Mouse (Mus musculus) E14TG2a.4 (cell line): Measurements from ENCODE around the gene Ldah.

Experiments
- CTCF ChIP-seq: conservative IDR thresholded peaks from 2 replicates; pipeline ENCODE4 v1.5.1; 2014; ENCODE audit warnings: low read length
- NANOG ChIP-seq: IDR thresholded peaks from 2 replicates; pipeline ENCODE4 v1.6.1; 2014; ENCODE audit warnings: borderline replicate concordance, low read length, mixed read lengths
- POU5F1 ChIP-seq: IDR thresholded peaks from 2 replicates; pipeline ENCODE4 v1.6.1; 2014; ENCODE audit warnings: low read length, borderline replicate concordance

DNA sequence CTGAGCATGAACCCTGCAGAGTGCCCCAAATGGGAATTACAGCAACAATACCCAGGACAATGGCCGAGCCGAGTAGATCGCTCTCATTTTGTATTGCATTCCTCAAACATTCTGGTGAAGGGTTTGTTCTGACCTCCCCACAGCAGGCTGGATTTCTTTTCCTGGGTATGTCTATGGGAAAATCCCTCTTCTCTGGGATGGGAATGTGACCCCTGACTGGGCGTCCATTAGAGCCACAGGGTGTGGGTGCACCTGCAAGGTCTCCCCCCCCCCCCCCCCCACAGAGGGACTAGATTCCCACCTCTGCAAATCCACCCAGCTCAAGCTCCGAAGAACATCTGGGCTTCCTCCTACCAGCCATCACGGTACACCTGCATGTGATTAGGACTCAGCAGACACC lies 81.2 kb downstream of the Ldah start:
- no peak for TF ChIP-seq CTCF
- no peak for TF ChIP-seq NANOG
- TF ChIP-seq POU5F1: no peak
